ENCODE assay signal across 8 mouse cellular contexts in the genomic region with DNA sequence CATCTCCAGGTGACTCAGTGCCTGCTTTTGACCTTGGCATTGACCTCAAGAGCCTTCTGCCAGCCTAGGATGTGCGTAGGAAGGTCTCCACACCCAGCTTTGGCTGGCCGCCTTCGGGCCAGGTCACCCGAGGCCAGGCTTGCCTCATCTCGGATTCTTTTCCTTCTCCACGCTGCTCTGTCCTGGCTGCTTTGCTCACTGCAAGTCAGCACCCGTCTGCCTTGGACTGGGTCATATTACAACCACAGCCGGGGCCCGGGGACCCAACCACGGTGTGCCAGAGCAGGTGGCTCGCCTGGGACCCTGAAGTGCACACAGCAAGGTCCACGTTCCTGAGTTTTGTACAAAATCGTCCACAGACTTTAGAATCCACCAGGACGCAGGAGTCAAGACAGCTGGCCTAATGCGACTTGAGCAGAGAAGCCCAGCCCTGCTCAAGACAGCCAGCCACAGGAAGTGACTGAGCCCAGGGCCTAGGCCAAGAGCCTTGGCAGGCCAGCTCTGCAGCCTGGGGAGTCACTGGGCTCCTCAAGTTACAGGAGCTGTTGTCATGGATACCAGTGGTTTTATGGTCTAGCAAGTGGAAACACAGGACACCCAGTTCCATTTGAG.
DNase-seq lines count a peak whose midpoint lies in the region; ATAC-seq lines count a peak whose summit lies in the region.

No protein-coding gene starts in this region.

- intact Hi-C loops in left cerebral cortex, postnatal 14 days (cut with DNase I): no loop called here

- peak; percentile 18 to 26 for DNase-seq in left cerebral cortex, postnatal 14 days (ENCODE audit: low spot score in 2 of 2)
- DNase-seq in left cerebral cortex, adult 9 months (ENCODE audit: low spot score in 2 of 2): no peak
- peak; percentile 5 to 8 for DNase-seq in cerebellum, postnatal 36 days
- DNase-seq in heart, adult 8-10 months (ENCODE audit: low spot score): peak; percentile 86
- DNase-seq in kidney, adult 8-10 months: peak; percentile 32 to 57
- no peak for DNase-seq in left cerebral cortex, adult 8-10 months (ENCODE audit: low spot score in 2 of 2)
- DNase-seq in layer of hippocampus, adult 18-20 months (ENCODE audit: low spot score in 2 of 2): no peak

- ATAC-seq in megakaryocyte progenitor cell, adult 5-6 weeks (replicated peaks; ENCODE audit: poor library complexity): peak; percentile 73

Comparison
In these comparisons a context has a peak if more than half of its experiments do, and no peak if none do; other contexts are left out.
1. DNase-seq: peak in left cerebral cortex, postnatal 14 days (2 of 2), cerebellum, postnatal 36 days (2 of 2), heart, adult 8-10 months (single experiment) and kidney, adult 8-10 months (2 of 2); none in left cerebral cortex, adult 9 months (0 of 2), left cerebral cortex, adult 8-10 months (0 of 2) and layer of hippocampus, adult 18-20 months (0 of 2).